Mouse (Mus musculus) thymus, adult 2 months (tissue): ENCODE data around the gene Slc39a3.

Experiments used
- CTCF ChIP-seq: fragments of 200-500 bp; IDR thresholded peaks from 2 replicates; pipeline ENCODE4 v1.5.1; 2012; ENCODE audit warnings: mild to moderate bottlenecking, control low read depth, low read length, moderate library complexity, borderline replicate concordance; ENCODE audit not compliant: control insufficient read depth, poor library complexity, insufficient read depth; ENCODE audit errors: extremely low read depth
- POLR2A ChIP-seq: fragments of 200-500 bp; IDR thresholded peaks from 2 replicates; pipeline ENCODE4 v1.6.1; 2012; ENCODE audit warnings: mild to moderate bottlenecking, low read length, control low read depth, moderate library complexity; ENCODE audit not compliant: control insufficient read depth, poor library complexity, insufficient read depth; ENCODE audit errors: extremely low read depth

- TF ChIP-seq POLR2A = no peak
- no peak for TF ChIP-seq CTCF
Measured at GRCm38 (mm10) chr10:81018326-81018725, 18.9 kb downstream of the Slc39a3 start.
